Mouse (Mus musculus) embryonic facial prominence, embryonic 10.5 days (tissue): ENCODE measurements around the gene Ptprn2. TPM values are rescaled to one million over a fixed set of nuclear protein-coding genes. Genes with fewer than 3 reads are reported as not detected.
A peak's percentile ranks its signal among the peaks of the same experiment; 100 is the strongest.

ENCODE experiments used
- DNase-seq: peaks from one replicate; pipeline ENCODE4 v3.0.0-alpha.2; 2017; ENCODE audit warnings: low spot score
- H3K27ac ChIP-seq: fragments of 300-500 bp; sonication (generic); replicated peaks from 2 replicates; pipeline ENCODE4 v1.5.1; 2016; ENCODE audit warnings: mild to moderate bottlenecking
- H3K27me3 ChIP-seq: fragments of 300-500 bp; sonication (generic); replicated peaks from 2 replicates; pipeline ENCODE4 v1.6.1; 2016; ENCODE audit warnings: low read depth, mild to moderate bottlenecking; ENCODE audit not compliant: poor library complexity, severe bottlenecking
- H3K36me3 ChIP-seq: fragments of 300-500 bp; sonication (generic); replicated peaks from 2 replicates; pipeline ENCODE4 v1.6.1; 2016; ENCODE audit warnings: mild to moderate bottlenecking, moderate library complexity
- H3K4me1 ChIP-seq: fragments of 300-500 bp; sonication (generic); 2 replicates; pipeline ENCODE4 v1.6.1; 2016
- H3K4me3 ChIP-seq: fragments of 300-500 bp; sonication (generic); 2 replicates; pipeline ENCODE4 v1.5.1; 2016; ENCODE audit warnings: mild to moderate bottlenecking, moderate library complexity
- H3K9me3 ChIP-seq: fragments of 300-500 bp; sonication (generic); 2 replicates; pipeline ENCODE4 v1.6.1; 2016; ENCODE audit warnings: mild to moderate bottlenecking
- WGBS: fragments of 180-500 bp; shearing (Covaris S2); methylation state at CpG from one replicate; pipeline ENCODE4 v1.1.7; 2016; 5-methylcytosine and 5-hydroxymethylcytosine counted together
- polyA plus RNA-seq: library from polyadenylated mRNA; unstranded; fragments of >200 nt; fragmentation: Nextera tagmentation; extraction: Ambion mirVana; gene quantifications from 2 replicates; pipeline ENCODE4 v1.2.1, GENCODE M21; 2016

Ptprn2 gene
- polyA plus RNA-seq, 1 experiment from 2014 or later: 1.4 TPM

GRCm38 (mm10) chr12:117236981-117237380 is 751.5 kb downstream of the Ptprn2 start:
- DNase-seq: no peak
- no peak overlapping the region for H3K27ac ChIP-seq
- H3K36me3 ChIP-seq: peaks cover 73% of the 10 kb centered on the region
- H3K4me3 ChIP-seq: no peak overlapping the region
- WGBS: 85% methylated on average over 3 of the region's 3 CpGs
- no peaks in the 10 kb centered on the region for H3K9me3 ChIP-seq
- peaks cover under 1% of the 10 kb centered on the region; the same call in 1 of the 2 replicates for H3K4me1 ChIP-seq
- H3K27me3 ChIP-seq: no peaks in the 10 kb centered on the region

DNA sequence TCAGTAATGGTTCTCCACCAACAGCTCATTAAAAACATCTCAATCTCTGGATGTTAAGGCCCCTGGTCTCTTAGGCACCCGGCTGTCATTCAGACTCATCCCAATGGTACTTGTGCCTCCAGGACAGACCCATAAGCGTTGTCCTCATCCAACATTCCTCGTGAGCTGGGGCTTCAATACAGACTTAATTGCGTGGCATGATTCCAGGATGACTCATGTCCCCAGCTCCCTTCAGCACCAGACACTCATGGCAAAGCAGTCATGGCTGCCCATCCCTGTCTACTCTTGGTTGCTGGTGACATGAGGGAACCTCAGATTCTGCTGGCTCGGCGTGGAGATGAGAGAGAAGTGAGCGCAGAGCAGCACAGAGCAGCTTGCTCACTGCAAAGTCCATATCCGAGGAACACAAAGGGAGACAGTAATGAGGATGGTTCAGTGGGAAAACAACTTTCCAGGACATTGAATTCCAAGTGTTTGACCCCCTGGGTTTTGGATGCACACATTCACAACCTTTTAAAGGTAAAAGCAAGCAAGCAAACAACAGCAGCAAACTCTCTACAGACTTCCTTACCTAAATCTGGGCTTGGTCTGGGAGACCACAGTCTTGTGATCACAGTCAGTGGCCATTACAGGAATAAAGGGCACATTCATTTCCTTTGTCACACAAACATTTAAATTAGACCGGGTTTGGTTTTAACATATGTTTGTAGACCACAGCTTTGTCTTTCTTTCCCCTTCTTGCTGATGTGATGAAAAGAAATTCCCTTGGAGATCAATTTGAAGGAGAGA is 754.6 kb downstream of the Ptprn2 start:
- no peak overlapping the region for H3K4me3 ChIP-seq
- no peaks in the 10 kb centered on the region for H3K9me3 ChIP-seq
- H3K4me1 ChIP-seq: no peaks in the 10 kb centered on the region
- peaks cover 57% of the 10 kb centered on the region for H3K36me3 ChIP-seq
- no peak overlapping the region for H3K27ac ChIP-seq
- WGBS: 77% methylated on average over 9 of the region's 9 CpGs
- H3K27me3 ChIP-seq: no peaks in the 10 kb centered on the region
- no peak for DNase-seq

DNA sequence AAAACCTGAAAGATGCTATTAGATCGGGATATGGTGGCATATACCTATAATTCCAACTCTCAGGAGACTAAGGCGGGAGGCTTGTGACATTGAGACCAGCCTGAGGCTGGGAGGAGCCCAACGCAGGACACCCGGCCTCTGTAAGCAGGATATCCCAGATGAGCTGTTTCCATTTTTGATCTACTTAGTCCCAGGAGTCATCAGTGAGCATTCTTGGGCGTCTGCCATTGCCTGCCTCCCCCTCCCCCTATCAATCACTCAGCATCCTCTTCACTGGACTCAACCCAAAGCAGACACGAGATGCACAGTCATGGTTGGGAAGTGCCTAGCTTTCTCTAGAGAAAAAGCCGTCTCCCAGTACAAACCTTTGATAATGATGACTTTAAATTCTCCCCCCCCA is 756.7 kb downstream of the Ptprn2 start:
- Histone ChIP-seq H3K4me1 (no peaks in the 10 kb centered on the region), H3K27me3 (no peaks in the 10 kb centered on the region), H3K27ac (no peak overlapping the region), H3K9me3 (no peaks in the 10 kb centered on the region), H3K36me3 (peaks cover 45% of the 10 kb centered on the region), H3K4me3 (no peak overlapping the region)
- 74% methylated on average over 7 of the region's 7 CpGs for WGBS
- no peak for DNase-seq

GRCm38 (mm10) chr12:117245885-117246478 is 760.5 kb downstream of the Ptprn2 start:
- Histone ChIP-seq H3K27ac (no peak overlapping the region), H3K27me3 (no peaks in the 10 kb centered on the region), H3K36me3 (peaks cover 36% of the 10 kb centered on the region), H3K9me3 (no peaks in the 10 kb centered on the region), H3K4me3 (no peak overlapping the region), H3K4me1 (peaks cover 14% of the 10 kb centered on the region)
- 85% methylated on average over 17 of the region's 17 CpGs for WGBS
- no peak for DNase-seq

- 6% methylated on average over 6 of the region's 6 CpGs for WGBS
- Histone ChIP-seq H3K36me3 (peaks cover 39% of the 10 kb centered on the region), H3K27ac (0 out of 2 replicates have a peak overlapping the region, but pooled peaks have one; percentile 51), H3K4me3 (no peak overlapping the region), H3K9me3 (no peaks in the 10 kb centered on the region), H3K27me3 (no peaks in the 10 kb centered on the region), H3K4me1 (peaks cover 43% of the 10 kb centered on the region)
- DNase-seq: peak; percentile 46
Observed at GRCm38 (mm10) chr12:117250465-117250864, 764.9 kb downstream of the Ptprn2 start.

- 23% methylated on average over 11 of the region's 11 CpGs for WGBS
- H3K27ac ChIP-seq: peak overlapping the region; percentile 81
Observed at GRCm38 (mm10) chr12:117251663-117252425, 766.3 kb downstream of the Ptprn2 start.

DNA sequence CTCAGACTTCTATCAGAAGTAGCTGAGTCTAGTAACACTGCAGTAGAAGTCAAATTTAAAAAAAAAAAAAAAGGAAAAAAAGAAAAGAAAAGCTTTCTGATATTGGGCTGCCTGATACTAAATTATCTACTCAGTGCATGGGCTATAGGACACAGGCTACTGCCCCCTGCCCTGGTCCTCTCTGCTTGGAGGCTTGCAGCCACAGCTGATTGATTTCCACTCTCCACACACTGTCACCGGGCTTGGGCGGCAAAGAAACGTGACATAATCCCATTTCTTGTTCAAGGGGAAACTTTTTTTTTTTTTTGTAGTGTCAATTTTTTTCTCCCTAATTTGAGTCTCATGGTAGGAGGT is 766.9 kb downstream of the Ptprn2 start:
- Histone ChIP-seq H3K27ac (peak overlapping the region; percentile 81; the same call in 1 of the 2 replicates), H3K36me3 (peaks cover 35% of the 10 kb centered on the region)

More at GRCm38 (mm10) chr12:117251663-117252425, 766.3 kb downstream of the Ptprn2 start:
- Histone ChIP-seq H3K9me3 (no peaks in the 10 kb centered on the region), H3K4me1 (peaks cover 55% of the 10 kb centered on the region), H3K4me3 (no peak overlapping the region), H3K36me3 (peaks cover 40% of the 10 kb centered on the region), H3K27me3 (no peaks in the 10 kb centered on the region)
- peak; percentile 47 for DNase-seq

DNA sequence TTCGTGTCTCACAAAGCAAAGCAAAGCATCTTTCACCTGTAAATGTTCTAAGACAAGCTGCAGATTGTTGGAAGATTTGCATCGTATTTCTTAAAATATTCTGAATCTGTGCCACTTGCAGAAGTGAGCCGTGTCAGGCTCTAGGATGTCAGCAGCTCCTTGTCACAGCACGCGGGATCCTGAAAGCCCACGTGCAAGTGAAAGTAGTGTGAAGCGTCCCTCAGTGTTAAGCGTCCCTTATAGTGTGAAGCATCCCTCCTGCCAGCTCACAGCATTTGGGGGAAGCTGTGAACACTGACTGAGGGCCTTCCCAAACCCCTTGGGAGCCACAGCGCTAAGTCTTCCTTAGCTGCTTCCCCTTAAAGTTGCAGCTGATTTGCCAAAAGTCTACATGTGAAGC is 768.8 kb downstream of the Ptprn2 start:
- no peak overlapping the region for H3K27ac ChIP-seq
- H3K27me3 ChIP-seq: peaks cover 12% of the 10 kb centered on the region
- H3K4me1 ChIP-seq: peaks cover 75% of the 10 kb centered on the region
- no peaks in the 10 kb centered on the region for H3K9me3 ChIP-seq
- WGBS: 83% methylated on average over 9 of the region's 9 CpGs
- no peak overlapping the region for H3K4me3 ChIP-seq
- peaks cover 22% of the 10 kb centered on the region for H3K36me3 ChIP-seq
- no peak for DNase-seq

More for the DNA sequence above, 766.9 kb downstream of the Ptprn2 start:
- WGBS: 24% methylated on average over 3 of the region's 3 CpGs
- no peak for DNase-seq
- no peaks in the 10 kb centered on the region for H3K9me3 ChIP-seq
- peaks cover 61% of the 10 kb centered on the region for H3K4me1 ChIP-seq
- H3K27me3 ChIP-seq: no peaks in the 10 kb centered on the region
- H3K4me3 ChIP-seq: no peak overlapping the region

GRCm38 (mm10) chr12:117255325-117255724 is 769.8 kb downstream of the Ptprn2 start:
- Histone ChIP-seq H3K4me3 (no peak overlapping the region), H3K4me1 (peaks cover 68% of the 10 kb centered on the region), H3K9me3 (no peaks in the 10 kb centered on the region), H3K27ac (0 out of 2 replicates have a peak overlapping the region, but pooled peaks have one; percentile 30), H3K27me3 (peaks cover 12% of the 10 kb centered on the region), H3K36me3 (peaks cover 19% of the 10 kb centered on the region)
- DNase-seq: peak; percentile 20
- WGBS: 34% methylated on average over 6 of the region's 6 CpGs

DNA sequence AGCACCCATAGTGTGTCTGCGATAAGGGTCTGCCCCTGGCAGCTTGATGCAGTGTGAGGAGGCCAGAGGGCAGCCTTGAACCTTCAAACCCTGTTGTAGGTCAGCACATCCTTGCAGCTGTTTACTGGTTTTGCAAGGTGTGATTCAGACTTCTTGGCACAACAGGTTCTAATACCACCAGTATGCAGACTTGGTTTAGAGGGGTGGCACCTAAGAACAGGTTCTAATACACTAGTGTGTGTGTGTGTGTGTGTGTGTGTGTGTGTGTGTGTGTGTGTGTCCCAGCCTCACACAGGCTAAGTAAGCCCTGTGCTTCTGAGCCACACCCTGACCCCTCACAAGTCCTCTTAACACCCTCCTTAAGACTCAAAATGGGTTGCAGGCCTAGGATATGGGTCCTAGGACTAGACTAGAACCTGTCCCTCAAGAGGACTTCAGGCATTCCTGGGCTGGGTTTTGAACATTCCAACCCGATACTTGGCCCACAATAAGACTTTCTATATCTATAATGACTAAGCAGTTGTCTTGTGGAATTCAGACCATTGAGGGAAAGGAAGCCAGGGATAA is 770.3 kb downstream of the Ptprn2 start:
- peaks cover 62% of the 10 kb centered on the region for H3K4me1 ChIP-seq
- 65% methylated on average over 2 of the region's 2 CpGs for WGBS
- no peak for DNase-seq
- no peaks in the 10 kb centered on the region for H3K9me3 ChIP-seq
- H3K36me3 ChIP-seq: peaks cover 24% of the 10 kb centered on the region
- H3K4me3 ChIP-seq: no peak overlapping the region
- peaks cover 12% of the 10 kb centered on the region for H3K27me3 ChIP-seq
- peak overlapping the region; percentile 21 for H3K27ac ChIP-seq

GRCm38 (mm10) chr12:117256849-117257204 is 771.3 kb downstream of the Ptprn2 start:
- no peak for DNase-seq
- peaks cover 54% of the 10 kb centered on the region for H3K4me1 ChIP-seq
- no peaks in the 10 kb centered on the region for H3K9me3 ChIP-seq
- H3K27ac ChIP-seq: peak overlapping the region; percentile 84
- peaks cover 31% of the 10 kb centered on the region for H3K36me3 ChIP-seq
- WGBS: 47% methylated on average over 5 of the region's 5 CpGs
- H3K4me3 ChIP-seq: no peak overlapping the region
- peaks cover 12% of the 10 kb centered on the region for H3K27me3 ChIP-seq

DNA sequence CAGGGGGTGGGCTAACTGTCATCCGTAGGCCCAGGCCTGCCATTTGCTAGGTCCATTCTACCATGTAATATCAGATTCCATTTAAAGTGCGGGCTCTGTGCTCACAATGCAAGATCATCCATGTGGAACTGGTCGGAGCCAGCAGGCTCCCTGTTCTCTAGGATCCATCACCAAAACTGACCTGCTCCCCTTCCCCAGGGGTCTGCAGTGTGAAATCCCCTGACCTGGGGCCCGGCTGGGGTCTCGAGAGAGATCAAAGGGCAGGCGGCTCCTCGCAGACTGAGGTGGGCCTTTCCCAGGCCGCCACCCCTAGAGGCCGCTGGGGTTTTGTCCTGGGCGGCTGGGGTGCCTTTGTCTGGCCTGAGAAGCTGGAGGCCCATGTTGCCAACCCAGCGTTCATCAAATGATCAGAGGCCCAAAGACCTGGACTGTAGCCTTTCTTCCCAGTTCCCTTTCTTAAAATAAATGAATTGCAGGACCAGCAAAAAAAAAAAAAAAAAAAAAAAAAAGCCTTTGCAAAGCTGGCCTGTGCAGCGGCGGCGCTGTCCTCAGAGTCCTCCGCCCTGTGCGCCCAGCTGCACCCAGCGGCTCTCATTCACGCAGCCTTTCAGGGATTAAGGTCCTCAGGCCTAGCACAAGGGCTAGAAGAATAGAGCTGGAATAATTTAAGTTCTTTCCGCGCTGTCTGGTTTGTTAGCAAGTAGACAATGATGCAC is 771.8 kb downstream of the Ptprn2 start:
- Histone ChIP-seq H3K9me3 (no peaks in the 10 kb centered on the region), H3K27ac (peak overlapping the region; percentile 84), H3K4me1 (peaks cover 50% of the 10 kb centered on the region), H3K27me3 (peaks cover 12% of the 10 kb centered on the region), H3K36me3 (peaks cover 31% of the 10 kb centered on the region), H3K4me3 (no peak overlapping the region)
- DNase-seq: peak; percentile 76
- 9% methylated on average over 20 of the region's 20 CpGs for WGBS
